Mouse (Mus musculus) MEL (cell line): ENCODE results near the gene Parp4. TPM values are rescaled to one million over a fixed set of nuclear protein-coding genes. Genes with fewer than 3 reads are reported as not detected.

Experiments used
- DNase-seq: peaks from one replicate; pipeline ENCODE4 v3.0.0; 2011; ENCODE audit warnings: low read depth, low spot score
- H3K27ac ChIP-seq: 2 replicates; pipeline ENCODE4 v1.5.1; 2012; ENCODE audit warnings: low read depth, mild to moderate bottlenecking, control low read depth, low read length, moderate library complexity; ENCODE audit not compliant: control insufficient read depth
- H3K27me3 ChIP-seq, 2 experiments: fragments of 150-350 bp in 1 of 2; sonication (generic) in 1 of 2; 2 replicates each; pipeline ENCODE4 v1.6.1; 2012; ENCODE audit warnings: low read length in 2 of 2, mild to moderate bottlenecking in 2 of 2, improper control_type of control experiment in 1 of 2, moderate library complexity in 1 of 2; ENCODE audit not compliant: insufficient read depth in 2 of 2, control insufficient read depth in 1 of 2
- H3K36me3 ChIP-seq, 2 experiments: 2 replicates each; pipeline ENCODE4 v1.6.1; 2012 to 2014; ENCODE audit warnings: low read length in 2 of 2, improper control_type of control experiment in 1 of 2, inconsistent platforms in 1 of 2, mild to moderate bottlenecking in 1 of 2; ENCODE audit not compliant: insufficient read depth in 2 of 2, control insufficient read depth in 1 of 2
- H3K4me1 ChIP-seq, 2 experiments: fragments of 150-350 bp in 1 of 2; sonication (generic) in 1 of 2; 2 replicates each; pipeline ENCODE4 v1.6.1; 2012; ENCODE audit warnings: low read length in 2 of 2, improper control_type of control experiment in 1 of 2, mild to moderate bottlenecking in 1 of 2; ENCODE audit not compliant: insufficient read depth in 2 of 2, control insufficient read depth in 1 of 2
- H3K4me3 ChIP-seq, 2 experiments: fragments of 150-350 bp in 1 of 2; sonication (generic) in 1 of 2; 2 replicates each; pipeline ENCODE4 v1.5.1; 2012; ENCODE audit warnings: low read depth in 2 of 2, low read length in 2 of 2, mild to moderate bottlenecking in 2 of 2, moderate library complexity in 2 of 2, control low read depth in 1 of 2, improper control_type of control experiment in 1 of 2; ENCODE audit not compliant: control insufficient read depth in 1 of 2, insufficient read depth in 1 of 2
- H3K79me2 ChIP-seq: 2 replicates; pipeline ENCODE4 v1.6.1; 2012; ENCODE audit warnings: mild to moderate bottlenecking, low read length, moderate library complexity; ENCODE audit not compliant: control insufficient read depth, poor library complexity, insufficient read depth
- H3K9ac ChIP-seq: 2 replicates; pipeline ENCODE4 v1.6.1; 2012; ENCODE audit warnings: low read depth, mild to moderate bottlenecking, control low read depth, low read length, moderate library complexity; ENCODE audit not compliant: control insufficient read depth, poor library complexity, severe bottlenecking
- H3K9me3 ChIP-seq: fragments of 150-350 bp; sonication (generic); replicated peaks from 2 replicates; pipeline ENCODE4 v1.6.1; 2012; ENCODE audit warnings: mild to moderate bottlenecking, low read length, improper control_type of control experiment, moderate library complexity; ENCODE audit not compliant: insufficient read depth
- BHLHE40 ChIP-seq: IDR thresholded peaks from 2 replicates; pipeline ENCODE4 v1.6.1; 2012; ENCODE audit warnings: low read depth, mild to moderate bottlenecking, inconsistent platforms, low read length, improper control_type of control experiment, borderline replicate concordance
- E2F4 ChIP-seq: IDR thresholded peaks from 2 replicates; pipeline ENCODE4 v1.6.1; 2011; ENCODE audit warnings: low read depth, low read length, improper control_type of control experiment, borderline replicate concordance
- EP300 ChIP-seq, 2 experiments: IDR thresholded peaks; 2 replicates each; pipeline ENCODE4 v1.6.1; 2011; ENCODE audit warnings: improper control_type of control experiment in 2 of 2, low read length in 2 of 2, low read depth in 1 of 2, mild to moderate bottlenecking in 1 of 2
- KAT2A ChIP-seq: conservative IDR thresholded peaks from 2 replicates; pipeline ENCODE4 v1.6.1; 2012; ENCODE audit warnings: low read depth, low read length, improper control_type of control experiment, inconsistent platforms
- MAFK ChIP-seq: IDR thresholded peaks from 2 replicates; pipeline ENCODE4 v1.6.1; 2011; ENCODE audit warnings: low read depth, mild to moderate bottlenecking, low read length, improper control_type of control experiment, borderline replicate concordance
- MAZ ChIP-seq: IDR thresholded peaks from 2 replicates; pipeline ENCODE4 v1.6.1; 2012; ENCODE audit warnings: low read depth, mild to moderate bottlenecking, inconsistent platforms, low read length, improper control_type of control experiment
- MXI1 ChIP-seq: IDR thresholded peaks from 2 replicates; pipeline ENCODE4 v1.6.1; 2011; ENCODE audit warnings: mild to moderate bottlenecking, low read depth, low read length, improper control_type of control experiment
- MYC ChIP-seq: IDR thresholded peaks from 2 replicates; pipeline ENCODE4 v1.6.1; 2011; ENCODE audit warnings: low read depth, mild to moderate bottlenecking, low read length, improper control_type of control experiment, moderate library complexity
- NELFE ChIP-seq: IDR thresholded peaks from 2 replicates; pipeline ENCODE4 v1.6.1; 2011; ENCODE audit warnings: low read depth, low read length, improper control_type of control experiment
- NRF1 ChIP-seq: IDR thresholded peaks from 2 replicates; pipeline ENCODE4 v1.6.1; 2014; ENCODE audit warnings: low read depth, mild to moderate bottlenecking, inconsistent platforms, low read length, improper control_type of control experiment, moderate library complexity; ENCODE audit not compliant: poor library complexity, insufficient read depth, severe bottlenecking
- POLR2AphosphoS2 ChIP-seq: IDR thresholded peaks from 2 replicates; pipeline ENCODE4 v1.6.1; 2011; ENCODE audit warnings: low read length, improper control_type of control experiment
- RCOR1 ChIP-seq: IDR thresholded peaks from 2 replicates; pipeline ENCODE4 v1.6.1; 2012; ENCODE audit warnings: low read depth, mild to moderate bottlenecking, inconsistent platforms, low read length, improper control_type of control experiment
- USF2 ChIP-seq, 2 experiments: IDR thresholded peaks; 2 replicates each; pipeline ENCODE4 v1.6.1; 2011 to 2012; ENCODE audit warnings: improper control_type of control experiment in 2 of 2, low read length in 2 of 2, borderline replicate concordance in 1 of 2, inconsistent platforms in 1 of 2, low read depth in 1 of 2, mild to moderate bottlenecking in 1 of 2; ENCODE audit not compliant: insufficient read depth in 1 of 2
- ZC3H11A ChIP-seq: IDR thresholded peaks from 2 replicates; pipeline ENCODE4 v1.6.1; 2012; ENCODE audit warnings: low read depth, mild to moderate bottlenecking, inconsistent platforms, low read length, improper control_type of control experiment
- ZNF384 ChIP-seq: IDR thresholded peaks from 2 replicates; pipeline ENCODE4 v1.6.1; 2012; ENCODE audit warnings: low read depth, mild to moderate bottlenecking, inconsistent platforms, low read length, improper control_type of control experiment
- polyA plus RNA-seq, 2 experiments: library from polyadenylated mRNA; stranded (reverse) in 1 of 2; unstranded in 1 of 2; fragments of >175 nt in 1 of 2; fragments of >200 nt in 1 of 2; gene quantifications; 2 replicates each; pipeline versions ENCODE4 v1.2.1 to v1.2.4; 2012; ENCODE audit warnings: low replicate concordance in 2 of 2, low read depth in 1 of 2; ENCODE audit not compliant: insufficient read length in 2 of 2, insufficient read depth in 1 of 2, missing spikeins in 1 of 2
- total RNA-seq: library from RNA; depleted of rRNA; stranded (reverse); fragments of 300-350 nt; gene quantifications from 2 replicates; pipeline ENCODE4 v1.2.3, GENCODE M21; 2012

Parp4 gene
- total and polyA plus RNA-seq, 3 experiments: 1.5 to 5.2 TPM; not detected in 1

DNA sequence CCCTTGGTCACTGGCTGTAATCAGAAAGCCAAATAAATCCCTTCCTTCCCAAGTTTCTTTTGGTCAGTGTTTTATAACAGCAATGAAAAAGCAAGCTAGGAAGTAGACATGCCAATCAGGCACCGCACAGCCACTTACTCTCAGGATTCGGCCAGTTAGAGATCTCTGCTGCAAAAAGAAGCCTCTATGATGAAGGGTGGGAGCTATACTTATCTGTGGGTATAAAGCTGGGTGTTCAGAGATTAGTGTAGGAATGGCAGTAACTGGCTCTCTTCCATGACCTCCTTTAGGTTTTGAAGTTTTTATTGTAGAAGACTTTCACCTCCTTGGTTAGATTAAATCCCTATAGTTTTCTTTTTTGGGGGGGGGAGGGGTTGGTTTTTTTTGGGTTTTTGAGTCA lies 55.7 kb downstream of the Parp4 start:
- H3K9ac ChIP-seq: no peak overlapping the region
- TF ChIP-seq NELFE (no peak), BHLHE40 (no peak), MXI1 (no peak), E2F4 (no peak), MAFK (no peak), RCOR1 (no peak; the same call in 1 of the 2 replicates), POLR2AphosphoS2 (no peak), EP300 (IDR thresholded peaks at IDR 0.05; ENCODE audit: low read depth in 1 of 2, low read length in 2 of 2) (no peak), MAZ (no peak), USF2 (IDR thresholded peaks at IDR 0.05; ENCODE audit: borderline replicate concordance in 1 of 2, insufficient read depth in 1 of 2, low read depth in 1 of 2, low read length in 2 of 2) (no peak)
- no peak overlapping the region for H3K4me3 ChIP-seq
- peak; percentile 18 for DNase-seq
- no peaks in the 10 kb centered on the region for H3K36me3 ChIP-seq
- no peak overlapping the region for H3K27ac ChIP-seq
- no peaks in the 10 kb centered on the region for H3K9me3 ChIP-seq
- no peaks in the 10 kb centered on the region for H3K79me2 ChIP-seq
- H3K4me1 ChIP-seq: 0 out of 4 replicates have a peak, but pooled peaks cover 0 to 4% of the 10 kb centered on the region in 2 experiments
- H3K27me3 ChIP-seq: no peaks in the 10 kb centered on the region

DNA sequence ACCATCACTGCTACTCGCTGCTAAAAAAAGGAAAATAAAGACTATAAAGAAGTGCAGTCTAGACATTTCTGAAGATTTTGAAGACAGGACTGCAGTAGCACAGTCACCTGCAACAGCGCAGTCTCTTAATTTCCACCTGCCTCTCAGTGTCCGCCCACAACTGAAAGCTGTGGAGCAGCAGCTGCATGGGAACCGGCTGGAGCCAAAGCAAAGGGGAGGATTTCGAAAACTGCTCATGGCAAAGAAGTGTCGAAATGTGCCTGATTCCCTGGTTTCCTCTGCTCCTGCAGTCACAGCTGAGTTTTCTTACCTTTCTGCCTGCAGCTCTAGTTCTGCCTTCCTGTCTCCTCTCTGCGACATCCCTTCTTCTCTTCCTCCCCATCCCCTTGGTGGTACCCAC lies 71.8 kb downstream of the Parp4 start:
- Histone ChIP-seq H3K4me1 (no peaks in the 10 kb centered on the region), H3K4me3 (no peak overlapping the region), H3K27me3 (no peaks in the 10 kb centered on the region), H3K9ac (no peak overlapping the region), H3K36me3 (no peaks in the 10 kb centered on the region), H3K27ac (no peak overlapping the region), H3K79me2 (no peaks in the 10 kb centered on the region), H3K9me3 (no peaks in the 10 kb centered on the region)
- TF ChIP-seq ZNF384: no peak
- no peak for TF ChIP-seq KAT2A
- TF ChIP-seq MAZ: no peak
- no peak for TF ChIP-seq ZC3H11A
- DNase-seq: no peak

GRCm38 (mm10) chr14:56649448-56649847 lies 74.0 kb downstream of the Parp4 start:
- H3K36me3 ChIP-seq: no peaks in the 10 kb centered on the region

More at GRCm38 (mm10) chr14:56649448-56649847, 74.0 kb downstream of the Parp4 start:
- no peaks in the 10 kb centered on the region for H3K4me1 ChIP-seq
- H3K9ac ChIP-seq: no peak overlapping the region
- no peak for DNase-seq
- no peak overlapping the region for H3K4me3 ChIP-seq
- no peak overlapping the region for H3K27ac ChIP-seq
- TF ChIP-seq NRF1 (no peak), MYC (no peak), ZNF384 (peak; percentile 55; the same call in 1 of the 2 replicates)
- no peaks in the 10 kb centered on the region for H3K79me2 ChIP-seq
- H3K27me3 ChIP-seq: no peaks in the 10 kb centered on the region
- no peaks in the 10 kb centered on the region for H3K9me3 ChIP-seq
